Mouse (Mus musculus): Measurements from ENCODE around the gene Rdx.

- peak; percentile 27; the same call in 1 of the 2 replicates for TF ChIP-seq CTCF (IDR thresholded peaks at IDR 0.05; ENCODE audit: low read depth)
- TF ChIP-seq EP300 (IDR thresholded peaks at IDR 0.05; ENCODE audit: low read depth): no peak
Measured at GRCm38 (mm10) chr9:52102060-52102844, 55.3 kb downstream of the Rdx start.

Data from liver, postnatal 0 days (tissue).